Mouse (Mus musculus): ENCODE results near the gene Xrcc6.

The Xrcc6 gene

GRCm38 (mm10) chr15:81987646-81988045 is at the start of gene Xrcc6:
Gene Xrcc6, plus strand, starts transcription at chr15:81987835.
- no peak for DNase-seq

- peak; percentile 57 to 59 for DNase-seq
Measured at GRCm38 (mm10) chr15:81938246-81938645, 49.4 kb upstream of the Xrcc6 start.

GRCm38 (mm10) chr15:81939157-81939715 is 48.4 kb upstream of the Xrcc6 start:
- DNase-seq = no peak

- no peak for DNase-seq
Measured at GRCm38 (mm10) chr15:81939774-81940173, 47.9 kb upstream of the Xrcc6 start.

- DNase-seq = no peak
Measured at GRCm38 (mm10) chr15:81940219-81940618, 47.4 kb upstream of the Xrcc6 start.

- DNase-seq = no peak
Measured at GRCm38 (mm10) chr15:81941010-81941409, 46.6 kb upstream of the Xrcc6 start.

- no peak for DNase-seq
Measured at GRCm38 (mm10) chr15:81943176-81943749, 44.4 kb upstream of the Xrcc6 start.

- DNase-seq = no peak
Measured at GRCm38 (mm10) chr15:81949076-81949475, 38.6 kb upstream of the Xrcc6 start.

GRCm38 (mm10) chr15:81949476-81950131 is 38.0 kb upstream of the Xrcc6 start:
- no peak for DNase-seq

- no peak for DNase-seq
Measured at GRCm38 (mm10) chr15:81950716-81951115, 36.9 kb upstream of the Xrcc6 start.

- no peak for DNase-seq
Measured at GRCm38 (mm10) chr15:81951159-81951558, 36.5 kb upstream of the Xrcc6 start.

- DNase-seq = no peak
Measured at GRCm38 (mm10) chr15:81952310-81952709, 35.3 kb upstream of the Xrcc6 start.

GRCm38 (mm10) chr15:81954151-81954583 is 33.5 kb upstream of the Xrcc6 start:
- DNase-seq = no peak

GRCm38 (mm10) chr15:81954716-81955115 is 32.9 kb upstream of the Xrcc6 start:
- no peak for DNase-seq

GRCm38 (mm10) chr15:81955414-81955813 is 32.2 kb upstream of the Xrcc6 start:
- no peak for DNase-seq

- peak; percentile 76 to 78 for DNase-seq
Measured at GRCm38 (mm10) chr15:81956457-81956856, 31.2 kb upstream of the Xrcc6 start.

GRCm38 (mm10) chr15:81957598-81957997 is 30.0 kb upstream of the Xrcc6 start:
- no peak for DNase-seq

GRCm38 (mm10) chr15:81958906-81959305 is 28.7 kb upstream of the Xrcc6 start:
- no peak for DNase-seq

GRCm38 (mm10) chr15:81960171-81961077 is 27.2 kb upstream of the Xrcc6 start, which contains the start of gene Pmm1:
Gene Pmm1, minus strand, starts transcription at chr15:81960930.
- DNase-seq = peak; percentile 100

GRCm38 (mm10) chr15:81961078-81961451 is 26.6 kb upstream of the Xrcc6 start:
- no peak for DNase-seq

- no peak for DNase-seq
Measured at GRCm38 (mm10) chr15:81964262-81964661, 23.4 kb upstream of the Xrcc6 start.

GRCm38 (mm10) chr15:81964980-81965545 is 22.6 kb upstream of the Xrcc6 start:
- DNase-seq = no peak

All from B cell, adult 2 months (primary cell).